Mouse (Mus musculus) limb, embryonic 11.5 days (tissue): ENCODE results near the gene Tcp11. TPM values are rescaled to one million over a fixed set of nuclear protein-coding genes. Genes with fewer than 3 reads are reported as not detected.

ENCODE experiments used
- ATAC-seq: fragments of 200-750 bp; cut with Nextera tagmentation; 2 replicates; pipeline ENCODE4 v1.8.0; 2017; ENCODE audit warnings: low read depth; ENCODE audit not compliant: insufficient number of reproducible peaks, low FRiP score, low TSS enrichment
- DNase-seq: peaks from one replicate; pipeline ENCODE4 v3.0.0-alpha.2; 2015; ENCODE audit warnings: low spot score
- H3K27ac ChIP-seq: fragments of 300-500 bp; sonication (generic); replicated peaks from 2 replicates; pipeline ENCODE4 v1.5.1; 2014; ENCODE audit warnings: low read depth, mild to moderate bottlenecking, low read length
- H3K27me3 ChIP-seq: fragments of 300-500 bp; sonication (generic); 2 replicates; pipeline ENCODE4 v1.6.1; 2014; ENCODE audit warnings: mild to moderate bottlenecking, low read length, mixed read lengths; ENCODE audit not compliant: control insufficient read depth, insufficient read depth
- H3K36me3 ChIP-seq: fragments of 300-500 bp; sonication (generic); 2 replicates; pipeline ENCODE4 v1.6.1; 2014; ENCODE audit warnings: mild to moderate bottlenecking, low read length, moderate library complexity, mixed read lengths; ENCODE audit not compliant: control insufficient read depth, insufficient read depth
- H3K4me1 ChIP-seq: fragments of 300-500 bp; sonication (generic); 2 replicates; pipeline ENCODE4 v1.6.1; 2014; ENCODE audit warnings: low read length, mixed read lengths; ENCODE audit not compliant: control insufficient read depth, insufficient read depth
- H3K4me2 ChIP-seq: fragments of 300-500 bp; sonication (generic); 2 replicates; pipeline ENCODE4 v1.6.1; 2014; ENCODE audit warnings: low read depth, mild to moderate bottlenecking, moderate library complexity; ENCODE audit not compliant: severe bottlenecking
- H3K4me3 ChIP-seq: fragments of 300-500 bp; sonication (generic); 2 replicates; pipeline ENCODE4 v1.5.1; 2014; ENCODE audit warnings: low read depth, low read length
- H3K9ac ChIP-seq: fragments of 300-500 bp; sonication (generic); 2 replicates; pipeline ENCODE4 v1.6.1; 2014; ENCODE audit warnings: mild to moderate bottlenecking, low read length
- H3K9me3 ChIP-seq: fragments of 300-500 bp; sonication (generic); 2 replicates; pipeline ENCODE4 v1.6.1; 2016; ENCODE audit warnings: low read length; ENCODE audit not compliant: control insufficient read depth
- WGBS: fragments of 180-500 bp; shearing (Covaris S2); extraction: QIAGEN DNeasy Blood & Tissue Kit; methylation state at CpG from one replicate; pipeline ENCODE4 v1.1.7; 2014; 5-methylcytosine and 5-hydroxymethylcytosine counted together
- polyA plus RNA-seq: library from polyadenylated mRNA; unstranded; fragments of >200 nt; fragmentation: Nextera tagmentation; extraction: Ambion mirVana; gene quantifications from 2 replicates; pipeline ENCODE4 v1.2.1, GENCODE M21; 2014

Tcp11 gene
- polyA plus RNA-seq, 1 experiment from 2014 or later = 1.1 TPM

DNA sequence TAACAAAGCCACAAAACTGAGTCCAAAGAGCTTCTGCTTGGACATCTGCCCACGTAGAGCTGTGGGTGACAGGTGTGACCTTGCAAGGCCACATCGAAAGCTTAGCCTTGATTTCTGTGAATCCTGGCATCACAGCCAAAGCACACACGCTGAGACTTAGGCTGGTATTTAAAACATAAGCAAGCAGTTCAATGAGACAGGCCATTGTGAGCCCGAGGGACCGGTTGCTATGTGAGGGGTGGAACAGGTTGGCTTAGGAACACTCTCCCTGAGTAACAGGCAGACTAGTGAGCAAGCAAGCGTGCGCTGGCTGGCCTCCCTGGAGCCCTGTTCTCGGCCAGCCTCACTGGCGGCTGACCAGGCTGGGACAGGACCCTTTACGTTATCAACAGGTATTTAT is 58.5 kb downstream of the Tcp11 start:
- Histone ChIP-seq H3K9ac (no peak overlapping the region), H3K9me3 (no peaks in the 10 kb centered on the region), H3K4me1 (peaks cover 23% of the 10 kb centered on the region), H3K36me3 (no peaks in the 10 kb centered on the region), H3K4me3 (no peak overlapping the region), H3K4me2 (no peak overlapping the region), H3K27ac (no peak overlapping the region; the same call in 1 of the 2 replicates), H3K27me3 (no peaks in the 10 kb centered on the region; the same call in 1 of the 2 replicates)
- 64% methylated on average over 10 of the region's 10 CpGs for WGBS
- no peak for ATAC-seq
- no peak for DNase-seq

DNA sequence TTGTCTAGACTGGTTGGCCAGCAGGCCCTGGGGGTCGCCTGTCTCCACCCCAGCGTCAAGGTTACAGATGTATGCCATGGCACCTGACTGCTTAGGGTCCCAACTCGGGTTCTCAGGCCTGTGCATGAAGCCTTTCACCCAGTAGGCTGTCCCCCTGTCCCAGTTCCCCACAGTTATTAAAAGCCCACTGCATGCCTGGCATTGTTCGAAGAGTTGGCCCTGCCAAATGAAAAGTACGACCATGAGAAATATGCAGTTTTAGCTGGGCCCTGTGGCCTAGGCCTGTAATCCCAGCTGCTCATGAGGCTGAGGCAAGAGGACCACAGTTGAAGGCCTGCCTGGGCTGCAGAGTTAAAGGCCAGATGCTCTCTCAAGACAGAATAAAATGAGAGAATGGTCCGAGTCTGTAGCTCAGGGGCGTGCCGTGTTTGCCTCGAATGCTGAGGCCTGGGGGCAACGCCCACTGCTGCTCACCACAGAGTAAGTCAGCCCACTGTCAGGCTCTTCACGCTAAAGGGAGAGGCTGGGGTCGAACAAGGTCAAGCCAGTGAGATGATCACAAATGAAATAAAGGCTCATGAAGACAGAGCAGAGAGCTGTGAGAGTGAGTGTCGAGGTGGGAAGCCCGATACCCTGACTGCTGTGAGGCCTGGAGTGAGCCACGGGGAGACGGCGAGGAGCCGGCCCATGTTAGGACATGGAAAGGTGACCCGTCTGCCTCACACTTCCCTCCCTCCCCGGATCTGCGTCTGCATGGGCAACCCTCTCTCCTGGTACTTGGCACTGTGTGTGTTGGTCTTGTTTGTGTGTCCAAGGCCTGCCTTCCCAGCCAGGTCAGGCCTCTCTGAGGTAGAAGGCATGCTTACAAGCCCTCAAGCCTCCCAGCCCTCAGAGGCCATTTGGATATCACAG is 60.4 kb downstream of the Tcp11 start:
- Histone ChIP-seq H3K27me3 (no peaks in the 10 kb centered on the region; the same call in 1 of the 2 replicates), H3K9me3 (no peaks in the 10 kb centered on the region), H3K36me3 (no peaks in the 10 kb centered on the region), H3K4me2 (no peak overlapping the region), H3K9ac (no peak overlapping the region), H3K4me1 (peaks cover 12% of the 10 kb centered on the region), H3K27ac (no peak overlapping the region), H3K4me3 (no peak overlapping the region)
- WGBS = 79% methylated on average over 21 of the region's 21 CpGs
- ATAC-seq (no peak), DNase-seq (no peak)

DNA sequence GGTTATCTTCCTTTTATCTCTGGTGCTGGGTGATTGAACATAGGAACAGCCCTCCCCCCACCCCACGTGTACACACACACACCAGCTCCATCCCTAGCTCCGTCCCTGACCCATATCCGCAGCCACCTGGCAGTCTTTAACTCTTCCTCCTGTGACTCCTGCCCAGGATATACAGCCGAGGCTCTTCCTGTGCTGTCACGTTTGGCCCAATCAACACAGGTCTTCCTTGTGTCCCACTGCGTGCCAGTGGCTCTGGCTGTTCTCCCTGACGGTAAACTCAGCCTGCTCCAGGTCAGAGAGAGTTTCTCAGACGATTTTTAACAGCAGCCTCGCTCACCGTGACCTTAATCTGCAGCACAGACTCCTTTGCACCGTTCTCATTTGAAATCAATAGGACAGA is 61.7 kb downstream of the Tcp11 start:
- ATAC-seq (no peak), DNase-seq (no peak)
- Histone ChIP-seq H3K4me3 (no peak overlapping the region), H3K4me2 (no peak overlapping the region), H3K4me1 (peaks cover 13% of the 10 kb centered on the region), H3K9ac (no peak overlapping the region), H3K9me3 (no peaks in the 10 kb centered on the region), H3K27me3 (no peaks in the 10 kb centered on the region), H3K27ac (no peak overlapping the region), H3K36me3 (no peaks in the 10 kb centered on the region)
- 55% methylated on average over 11 of the region's 11 CpGs for WGBS

DNA sequence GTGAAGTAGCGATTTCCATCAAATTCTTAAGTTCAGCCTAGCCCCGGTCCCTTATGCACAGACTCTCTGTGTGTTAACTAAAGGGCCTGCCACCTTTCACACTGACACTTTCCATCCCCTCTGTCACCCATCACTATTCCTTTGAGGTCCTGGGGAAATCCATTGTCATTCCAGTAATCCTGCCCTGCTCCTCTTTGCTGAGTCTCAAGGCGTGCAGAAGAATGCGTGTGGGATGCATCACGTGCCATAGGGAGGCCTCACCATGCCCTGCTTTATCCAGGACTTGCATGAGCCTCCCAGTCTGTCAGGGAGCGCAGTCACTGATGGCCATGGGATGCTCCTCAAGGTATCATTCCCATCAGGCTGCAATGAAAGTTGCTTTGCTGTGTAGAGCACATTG is 62.1 kb downstream of the Tcp11 start:
- H3K9me3 ChIP-seq = no peaks in the 10 kb centered on the region
- ATAC-seq (no peak), DNase-seq (no peak)
- H3K36me3 ChIP-seq = no peaks in the 10 kb centered on the region
- no peak overlapping the region for H3K4me2 ChIP-seq
- peaks cover 17% of the 10 kb centered on the region for H3K4me1 ChIP-seq
- no peak overlapping the region for H3K27ac ChIP-seq
- no peaks in the 10 kb centered on the region for H3K27me3 ChIP-seq
- 76% methylated on average over 6 of the region's 6 CpGs for WGBS
- no peak overlapping the region for H3K9ac ChIP-seq
- no peak overlapping the region for H3K4me3 ChIP-seq

Other genes with a start within 250 kb of the Tcp11 start
- 415 and 425 TPM in 2 replicates for gene Snrpc, start 242.5 kb downstream of the Tcp11 start, polyA plus RNA-seq
- gene Uhrf1bp1, start 224.2 kb downstream of the Tcp11 start, polyA plus RNA-seq = 8.2 and 8.5 TPM in 2 replicates
- 12.1 and 13.4 TPM in 2 replicates for gene Anks1, start 171.3 kb downstream of the Tcp11 start, polyA plus RNA-seq
- gene Taf11, start 170.8 kb downstream of the Tcp11 start, polyA plus RNA-seq = 104 and 109 TPM in 2 replicates
- gene Scube3, start 61.5 kb upstream of the Tcp11 start, polyA plus RNA-seq = 11.8 and 13.3 TPM in 2 replicates
- gene Zfp523, start 96.5 kb upstream of the Tcp11 start, polyA plus RNA-seq = 34.0 and 35.4 TPM in 2 replicates
- gene Def6, start 127.1 kb upstream of the Tcp11 start, polyA plus RNA-seq = 4.5 and 5.6 TPM in 2 replicates
- 2.3 and 2.7 TPM in 2 replicates for gene Ppard, start 152.1 kb upstream of the Tcp11 start, polyA plus RNA-seq
- 27.3 and 29.4 TPM in 2 replicates for gene Fance, start 232.9 kb upstream of the Tcp11 start, polyA plus RNA-seq
- 616 TPM in 2 replicates for gene Rpl10a, start 247.8 kb upstream of the Tcp11 start, polyA plus RNA-seq